Mouse (Mus musculus): ENCODE data around the gene Ankrd49. TPM values are rescaled to one million over a fixed set of nuclear protein-coding genes. Genes with fewer than 3 reads are reported as not detected.

The Ankrd49 gene
- polyA plus RNA-seq, 1 experiment from 2014 or later = 50.0 TPM

GRCm38 (mm10) chr9:14770803-14771471, 13.7 kb downstream of the Ankrd49 start, which contains the start of gene 1700012B09Rik:
TSS of gene 1700012B09Rik (minus strand) at chr9:14771030.
- Histone ChIP-seq H3K27ac (replicated peaks) (no peak within 1 kb of the TSS), H3K4me3 (peak within 1 kb of the TSS; percentile 28; the same call in 1 of the 2 replicates), H3K4me1 (peaks cover 18% of the 10 kb centered on the region), H3K36me3 (replicated peaks) (no peaks in the 10 kb centered on the region), H3K9me3 (no peaks in the 10 kb centered on the region), H3K27me3 (replicated peaks; ENCODE audit: low read depth, poor library complexity, severe bottlenecking) (peaks cover 20% of the 10 kb centered on the region)
- DNase-seq (ENCODE audit: low spot score) = peak; percentile 52
- WGBS = 17% methylated on average over 23 of the region's 23 CpGs

- Histone ChIP-seq H3K36me3 (replicated peaks) (no peaks in the 10 kb centered on the region), H3K4me1 (peaks cover 18% of the 10 kb centered on the region), H3K4me3 (no peak overlapping the region), H3K9me3 (no peaks in the 10 kb centered on the region), H3K27ac (replicated peaks) (no peak overlapping the region), H3K27me3 (replicated peaks; ENCODE audit: low read depth, poor library complexity, severe bottlenecking) (peaks cover 20% of the 10 kb centered on the region)
- 49% methylated on average over 6 of the region's 6 CpGs for WGBS
- DNase-seq (ENCODE audit: low spot score) = no peak
Observed at GRCm38 (mm10) chr9:14769811-14770210, 14.8 kb downstream of the Ankrd49 start.

- Histone ChIP-seq H3K4me3 (no peak overlapping the region), H3K4me1 (peaks cover 5% of the 10 kb centered on the region; the same call in 1 of the 2 replicates), H3K27me3 (replicated peaks; ENCODE audit: low read depth, poor library complexity, severe bottlenecking) (0 out of 2 replicates have a peak, but pooled peaks cover 6% of the 10 kb centered on the region), H3K9me3 (no peaks in the 10 kb centered on the region), H3K27ac (replicated peaks) (no peak overlapping the region), H3K36me3 (replicated peaks) (no peaks in the 10 kb centered on the region)
- peak; percentile 55 for DNase-seq (ENCODE audit: low spot score)
- 29% methylated on average over 7 of the region's 7 CpGs for whole genome bisulfite sequencing
Observed at GRCm38 (mm10) chr9:14764765-14765164, 19.9 kb downstream of the Ankrd49 start.

GRCm38 (mm10) chr9:14759261-14759660, 25.4 kb downstream of the Ankrd49 start:
- no peak overlapping the region for H3K4me3 ChIP-seq
- H3K27me3 ChIP-seq (replicated peaks; ENCODE audit: low read depth, poor library complexity, severe bottlenecking) = no peaks in the 10 kb centered on the region
- H3K27ac ChIP-seq (replicated peaks) = no peak overlapping the region
- no peak for DNase-seq (ENCODE audit: low spot score)
- H3K4me1 ChIP-seq = peaks cover 6% of the 10 kb centered on the region; the same call in 1 of the 2 replicates
- H3K36me3 ChIP-seq (replicated peaks) = no peaks in the 10 kb centered on the region
- H3K9me3 ChIP-seq = no peaks in the 10 kb centered on the region

- DNase-seq (ENCODE audit: low spot score) = no peak
- WGBS = 77% methylated on average over 7 of the region's 7 CpGs
- H3K4me1 ChIP-seq = peaks cover 6% of the 10 kb centered on the region; the same call in 1 of the 2 replicates
- H3K36me3 ChIP-seq (replicated peaks) = no peaks in the 10 kb centered on the region
- no peak overlapping the region for H3K27ac ChIP-seq (replicated peaks)
- H3K4me3 ChIP-seq = no peak overlapping the region
- H3K9me3 ChIP-seq = no peaks in the 10 kb centered on the region
- no peaks in the 10 kb centered on the region for H3K27me3 ChIP-seq (replicated peaks; ENCODE audit: low read depth, poor library complexity, severe bottlenecking)
Observed at GRCm38 (mm10) chr9:14758590-14758989, 26.1 kb downstream of the Ankrd49 start.

GRCm38 (mm10) chr9:14754469-14754868, 30.2 kb downstream of the Ankrd49 start:
- Histone ChIP-seq H3K27me3 (replicated peaks; ENCODE audit: low read depth, poor library complexity, severe bottlenecking) (peaks cover 25% of the 10 kb centered on the region), H3K27ac (replicated peaks) (no peak overlapping the region), H3K36me3 (replicated peaks) (no peaks in the 10 kb centered on the region), H3K9me3 (no peaks in the 10 kb centered on the region), H3K4me1 (peaks cover 25% of the 10 kb centered on the region), H3K4me3 (no peak overlapping the region)
- WGBS = 89% methylated on average over 3 of the region's 3 CpGs
- DNase-seq (ENCODE audit: low spot score) = no peak

GRCm38 (mm10) chr9:14753947-14754346, 30.7 kb downstream of the Ankrd49 start:
- Histone ChIP-seq H3K4me3 (no peak overlapping the region), H3K27ac (replicated peaks) (no peak overlapping the region), H3K4me1 (peaks cover 21% of the 10 kb centered on the region), H3K27me3 (replicated peaks; ENCODE audit: low read depth, poor library complexity, severe bottlenecking) (peaks cover 30% of the 10 kb centered on the region), H3K9me3 (no peaks in the 10 kb centered on the region), H3K36me3 (replicated peaks) (no peaks in the 10 kb centered on the region)
- no peak for DNase-seq (ENCODE audit: low spot score)

- Histone ChIP-seq H3K9me3 (no peaks in the 10 kb centered on the region), H3K4me3 (peak within 1 kb of the TSS; percentile 70), H3K4me1 (peaks cover 18% of the 10 kb centered on the region), H3K27me3 (replicated peaks; ENCODE audit: low read depth, poor library complexity, severe bottlenecking) (peaks cover 30% of the 10 kb centered on the region), H3K36me3 (replicated peaks) (no peaks in the 10 kb centered on the region), H3K27ac (replicated peaks) (peak within 1 kb of the TSS; percentile 87)
- WGBS = under 1% methylated on average over 28 of the region's 28 CpGs
- peak; percentile 81 for DNase-seq (ENCODE audit: low spot score)
Observed at GRCm38 (mm10) chr9:14752001-14752522, 32.6 kb downstream of the Ankrd49 start, which contains the start of gene Fut4. TSS of gene Fut4 (minus strand) at chr9:14752393.

GRCm38 (mm10) chr9:14751503-14752000, 33.1 kb downstream of the Ankrd49 start:
- 1% methylated on average over 50 of the region's 50 CpGs for WGBS
- Histone ChIP-seq H3K36me3 (replicated peaks) (no peaks in the 10 kb centered on the region), H3K27me3 (replicated peaks; ENCODE audit: low read depth, poor library complexity, severe bottlenecking) (peaks cover 30% of the 10 kb centered on the region), H3K27ac (replicated peaks) (peak overlapping the region; percentile 87), H3K9me3 (no peaks in the 10 kb centered on the region), H3K4me1 (peaks cover 18% of the 10 kb centered on the region), H3K4me3 (peak overlapping the region; percentile 70)
- no peak for DNase-seq (ENCODE audit: low spot score)

GRCm38 (mm10) chr9:14750901-14751502, 33.7 kb downstream of the Ankrd49 start:
- H3K27ac ChIP-seq (replicated peaks) = peak overlapping the region; percentile 87; the same call in 1 of the 2 replicates
- H3K27me3 ChIP-seq (replicated peaks; ENCODE audit: low read depth, poor library complexity, severe bottlenecking) = peaks cover 30% of the 10 kb centered on the region
- H3K9me3 ChIP-seq = no peaks in the 10 kb centered on the region
- WGBS = 60% methylated on average over 42 of the region's 42 CpGs
- H3K4me1 ChIP-seq = peaks cover 18% of the 10 kb centered on the region
- no peak for DNase-seq (ENCODE audit: low spot score)
- peak overlapping the region; percentile 70 for H3K4me3 ChIP-seq
- H3K36me3 ChIP-seq (replicated peaks) = no peaks in the 10 kb centered on the region

- no peak for DNase-seq (ENCODE audit: low spot score)
- H3K4me1 ChIP-seq = peaks cover 3% of the 10 kb centered on the region; the same call in 1 of the 2 replicates
- no peak within 1 kb of the TSS for H3K27ac ChIP-seq (replicated peaks)
- H3K27me3 ChIP-seq (replicated peaks; ENCODE audit: low read depth, poor library complexity, severe bottlenecking) = no peaks in the 10 kb centered on the region
- WGBS = 87% methylated on average over 19 of the region's 19 CpGs
- H3K9me3 ChIP-seq = no peaks in the 10 kb centered on the region
- H3K36me3 ChIP-seq (replicated peaks) = no peaks in the 10 kb centered on the region
- no peak within 1 kb of the TSS for H3K4me3 ChIP-seq
Observed at GRCm38 (mm10) chr9:14740151-14740924, 44.3 kb downstream of the Ankrd49 start, which contains the start of gene Piwil4. TSS of gene Piwil4 (minus strand) at chr9:14740733.

- 84% methylated on average over 4 of the region's 4 CpGs for WGBS
- H3K9me3 ChIP-seq = no peaks in the 10 kb centered on the region
- no peak for DNase-seq (ENCODE audit: low spot score)
- H3K27me3 ChIP-seq (replicated peaks; ENCODE audit: low read depth, poor library complexity, severe bottlenecking) = no peaks in the 10 kb centered on the region
- H3K4me3 ChIP-seq = no peak overlapping the region
- H3K36me3 ChIP-seq (replicated peaks) = no peaks in the 10 kb centered on the region
- H3K27ac ChIP-seq (replicated peaks) = no peak overlapping the region
- H3K4me1 ChIP-seq = peaks cover 3% of the 10 kb centered on the region; the same call in 1 of the 2 replicates
Observed at GRCm38 (mm10) chr9:14739498-14740150, 45.0 kb downstream of the Ankrd49 start.

Data from embryonic facial prominence, embryonic 10.5 days (tissue).